Mouse (Mus musculus) MEL (cell line): ENCODE measurements around the gene Sez6l. TPM values are rescaled to one million over a fixed set of nuclear protein-coding genes. Genes with fewer than 3 reads are reported as not detected.

Source experiments
- DNase-seq: peaks from one replicate; pipeline ENCODE4 v3.0.0; 2011; ENCODE audit warnings: low read depth, low spot score
- H3K27ac ChIP-seq: 2 replicates; pipeline ENCODE4 v1.5.1; 2012; ENCODE audit warnings: low read depth, mild to moderate bottlenecking, control low read depth, low read length, moderate library complexity; ENCODE audit not compliant: control insufficient read depth
- H3K27me3 ChIP-seq, 2 experiments: fragments of 150-350 bp in 1 of 2; sonication (generic) in 1 of 2; 2 replicates each; pipeline ENCODE4 v1.6.1; 2012; ENCODE audit warnings: low read length in 2 of 2, mild to moderate bottlenecking in 2 of 2, improper control_type of control experiment in 1 of 2, moderate library complexity in 1 of 2; ENCODE audit not compliant: insufficient read depth in 2 of 2, control insufficient read depth in 1 of 2
- H3K36me3 ChIP-seq, 2 experiments: 2 replicates each; pipeline ENCODE4 v1.6.1; 2012 to 2014; ENCODE audit warnings: low read length in 2 of 2, improper control_type of control experiment in 1 of 2, inconsistent platforms in 1 of 2, mild to moderate bottlenecking in 1 of 2; ENCODE audit not compliant: insufficient read depth in 2 of 2, control insufficient read depth in 1 of 2
- H3K4me1 ChIP-seq, 2 experiments: fragments of 150-350 bp in 1 of 2; sonication (generic) in 1 of 2; 2 replicates each; pipeline ENCODE4 v1.6.1; 2012; ENCODE audit warnings: low read length in 2 of 2, improper control_type of control experiment in 1 of 2, mild to moderate bottlenecking in 1 of 2; ENCODE audit not compliant: insufficient read depth in 2 of 2, control insufficient read depth in 1 of 2
- H3K4me3 ChIP-seq, 2 experiments: fragments of 150-350 bp in 1 of 2; sonication (generic) in 1 of 2; 2 replicates each; pipeline ENCODE4 v1.5.1; 2012; ENCODE audit warnings: low read depth in 2 of 2, low read length in 2 of 2, mild to moderate bottlenecking in 2 of 2, moderate library complexity in 2 of 2, control low read depth in 1 of 2, improper control_type of control experiment in 1 of 2; ENCODE audit not compliant: control insufficient read depth in 1 of 2, insufficient read depth in 1 of 2
- H3K79me2 ChIP-seq: 2 replicates; pipeline ENCODE4 v1.6.1; 2012; ENCODE audit warnings: mild to moderate bottlenecking, low read length, moderate library complexity; ENCODE audit not compliant: control insufficient read depth, poor library complexity, insufficient read depth
- H3K9ac ChIP-seq: 2 replicates; pipeline ENCODE4 v1.6.1; 2012; ENCODE audit warnings: low read depth, mild to moderate bottlenecking, control low read depth, low read length, moderate library complexity; ENCODE audit not compliant: control insufficient read depth, poor library complexity, severe bottlenecking
- H3K9me3 ChIP-seq: fragments of 150-350 bp; sonication (generic); replicated peaks from 2 replicates; pipeline ENCODE4 v1.6.1; 2012; ENCODE audit warnings: mild to moderate bottlenecking, low read length, improper control_type of control experiment, moderate library complexity; ENCODE audit not compliant: insufficient read depth
- CHD1 ChIP-seq: IDR thresholded peaks from 2 replicates; pipeline ENCODE4 v1.6.1; 2012; ENCODE audit warnings: low read depth, mild to moderate bottlenecking, inconsistent platforms, low read length, improper control_type of control experiment
- CTCF ChIP-seq, 3 experiments: IDR thresholded peaks in 2 of 3; conservative IDR thresholded peaks in 1 of 3; 2 replicates each; pipeline ENCODE4 v1.5.1; 2011 to 2012; ENCODE audit warnings: low read length in 3 of 3, low read depth in 2 of 3, mild to moderate bottlenecking in 2 of 3, improper control_type of control experiment in 1 of 3, inconsistent platforms in 1 of 3, mixed read lengths in 1 of 3, moderate library complexity in 1 of 3; ENCODE audit not compliant: control insufficient read depth in 1 of 3, insufficient read depth in 1 of 3, poor library complexity in 1 of 3, severe bottlenecking in 1 of 3
- EP300 ChIP-seq, 2 experiments: IDR thresholded peaks; 2 replicates each; pipeline ENCODE4 v1.6.1; 2011; ENCODE audit warnings: improper control_type of control experiment in 2 of 2, low read length in 2 of 2, low read depth in 1 of 2, mild to moderate bottlenecking in 1 of 2
- HCFC1 ChIP-seq: IDR thresholded peaks from 2 replicates; pipeline ENCODE4 v1.6.1; 2012; ENCODE audit warnings: low read depth, mild to moderate bottlenecking, inconsistent platforms, low read length, improper control_type of control experiment, moderate library complexity
- MAFK ChIP-seq: IDR thresholded peaks from 2 replicates; pipeline ENCODE4 v1.6.1; 2011; ENCODE audit warnings: low read depth, mild to moderate bottlenecking, low read length, improper control_type of control experiment, borderline replicate concordance
- MAX ChIP-seq: IDR thresholded peaks from 2 replicates; pipeline ENCODE4 v1.6.1; 2011; ENCODE audit warnings: low read length, improper control_type of control experiment
- MXI1 ChIP-seq: IDR thresholded peaks from 2 replicates; pipeline ENCODE4 v1.6.1; 2011; ENCODE audit warnings: mild to moderate bottlenecking, low read depth, low read length, improper control_type of control experiment
- NRF1 ChIP-seq: IDR thresholded peaks from 2 replicates; pipeline ENCODE4 v1.6.1; 2014; ENCODE audit warnings: low read depth, mild to moderate bottlenecking, inconsistent platforms, low read length, improper control_type of control experiment, moderate library complexity; ENCODE audit not compliant: poor library complexity, insufficient read depth, severe bottlenecking
- RAD21 ChIP-seq: IDR thresholded peaks from 2 replicates; pipeline ENCODE4 v1.6.1; 2011; ENCODE audit warnings: mild to moderate bottlenecking, low read depth, low read length, improper control_type of control experiment
- SMC3 ChIP-seq: IDR thresholded peaks from 2 replicates; pipeline ENCODE4 v1.6.1; 2011; ENCODE audit warnings: low read depth, low read length, improper control_type of control experiment
- TAL1 ChIP-seq: IDR thresholded peaks from 2 replicates; pipeline ENCODE4 v1.6.1; 2012; ENCODE audit warnings: mild to moderate bottlenecking, inconsistent platforms, low read length, moderate library complexity, mixed read lengths
- UBTF ChIP-seq: IDR thresholded peaks from 2 replicates; pipeline ENCODE4 v1.6.1; 2012; ENCODE audit warnings: low read depth, mild to moderate bottlenecking, inconsistent platforms, low read length, improper control_type of control experiment, moderate library complexity, borderline replicate concordance; ENCODE audit not compliant: insufficient read depth
- USF1 ChIP-seq: IDR thresholded peaks from 2 replicates; pipeline ENCODE4 v1.6.1; 2014; ENCODE audit warnings: low read depth, mild to moderate bottlenecking, inconsistent platforms, low read length, improper control_type of control experiment, moderate library complexity
- USF2 ChIP-seq, 2 experiments: IDR thresholded peaks; 2 replicates each; pipeline ENCODE4 v1.6.1; 2011 to 2012; ENCODE audit warnings: improper control_type of control experiment in 2 of 2, low read length in 2 of 2, borderline replicate concordance in 1 of 2, inconsistent platforms in 1 of 2, low read depth in 1 of 2, mild to moderate bottlenecking in 1 of 2; ENCODE audit not compliant: insufficient read depth in 1 of 2
- ZC3H11A ChIP-seq: IDR thresholded peaks from 2 replicates; pipeline ENCODE4 v1.6.1; 2012; ENCODE audit warnings: low read depth, mild to moderate bottlenecking, inconsistent platforms, low read length, improper control_type of control experiment
- ZKSCAN1 ChIP-seq: IDR thresholded peaks from 2 replicates; pipeline ENCODE4 v1.6.1; 2012; ENCODE audit warnings: low read depth, mild to moderate bottlenecking, inconsistent platforms, low read length, improper control_type of control experiment, moderate library complexity
- polyA plus RNA-seq, 2 experiments: library from polyadenylated mRNA; stranded (reverse) in 1 of 2; unstranded in 1 of 2; fragments of >175 nt in 1 of 2; fragments of >200 nt in 1 of 2; gene quantifications; 2 replicates each; pipeline versions ENCODE4 v1.2.1 to v1.2.4; 2012; ENCODE audit warnings: low replicate concordance in 2 of 2, low read depth in 1 of 2; ENCODE audit not compliant: insufficient read length in 2 of 2, insufficient read depth in 1 of 2, missing spikeins in 1 of 2
- total RNA-seq: library from RNA; depleted of rRNA; stranded (reverse); fragments of 300-350 nt; gene quantifications from 2 replicates; pipeline ENCODE4 v1.2.3, GENCODE M21; 2012

Sez6l gene
- total and polyA plus RNA-seq, 3 experiments = not detected

- no peaks in the 10 kb centered on the region for H3K9me3 ChIP-seq
- H3K4me1 ChIP-seq = no peaks in the 10 kb centered on the region
- no peaks in the 10 kb centered on the region; a peak in 1 of 4 replicates for H3K27me3 ChIP-seq
- H3K9ac ChIP-seq = no peak overlapping the region
- no peaks in the 10 kb centered on the region for H3K79me2 ChIP-seq
- no peak for DNase-seq
- TF ChIP-seq USF2 (IDR thresholded peaks at IDR 0.05; ENCODE audit: borderline replicate concordance in 1 of 2, insufficient read depth in 1 of 2, low read depth in 1 of 2, low read length in 2 of 2) (no peak), ZKSCAN1 (no peak), USF1 (no peak), MAFK (no peak), HCFC1 (no peak), TAL1 (no peak), UBTF (no peak), EP300 (IDR thresholded peaks at IDR 0.05; ENCODE audit: low read depth in 1 of 2, low read length in 2 of 2) (no peak), MXI1 (no peak)
- TF ChIP-seq, all 39 proteins: peak for 0
- H3K36me3 ChIP-seq = no peaks in the 10 kb centered on the region
- no peak overlapping the region for H3K27ac ChIP-seq
- no peak overlapping the region for H3K4me3 ChIP-seq
Measured at GRCm38 (mm10) chr5:112438535-112438934, 138.4 kb downstream of the Sez6l start.

GRCm38 (mm10) chr5:112433004-112433403 is 144.0 kb downstream of the Sez6l start:
- Histone ChIP-seq H3K4me3 (no peak overlapping the region), H3K4me1 (no peaks in the 10 kb centered on the region), H3K27me3 (no peaks in the 10 kb centered on the region), H3K27ac (no peak overlapping the region), H3K9ac (no peak overlapping the region), H3K36me3 (no peaks in the 10 kb centered on the region), H3K79me2 (no peaks in the 10 kb centered on the region), H3K9me3 (no peaks in the 10 kb centered on the region)
- peak; percentile 55 for DNase-seq
- TF ChIP-seq RAD21 = peak; percentile 78
- no peak for TF ChIP-seq NRF1
- peak; percentile 69 for TF ChIP-seq SMC3
- TF ChIP-seq ZC3H11A = peak; percentile 26; the same call in 1 of the 2 replicates
- no peak for TF ChIP-seq CHD1
- peak; percentile 73 to 82 (median 73) for TF ChIP-seq CTCF (IDR thresholded peaks at IDR 0.05 in 2 of 3, conservative IDR thresholded peaks at IDR 0.05 in 1 of 3; ENCODE audit: control insufficient read depth in 1 of 3, insufficient read depth in 1 of 3, low read depth in 2 of 3, low read length in 3 of 3, poor library complexity in 1 of 3, severe bottlenecking in 1 of 3)
- no peak for TF ChIP-seq MAX
